Mouse (Mus musculus): ENCODE results near the gene Prr23a1. TPM values are rescaled to one million over a fixed set of nuclear protein-coding genes. Genes with fewer than 3 reads are reported as not detected.

Gene Prr23a1
- not detected for polyA plus RNA-seq (2015; fragmentation: Illumina TruSeq; extraction: RNeasy Lipid Tissue Mini Kit (QIAGEN cat#74804); ENCODE audit: insufficient read depth, low replicate concordance)

DNA sequence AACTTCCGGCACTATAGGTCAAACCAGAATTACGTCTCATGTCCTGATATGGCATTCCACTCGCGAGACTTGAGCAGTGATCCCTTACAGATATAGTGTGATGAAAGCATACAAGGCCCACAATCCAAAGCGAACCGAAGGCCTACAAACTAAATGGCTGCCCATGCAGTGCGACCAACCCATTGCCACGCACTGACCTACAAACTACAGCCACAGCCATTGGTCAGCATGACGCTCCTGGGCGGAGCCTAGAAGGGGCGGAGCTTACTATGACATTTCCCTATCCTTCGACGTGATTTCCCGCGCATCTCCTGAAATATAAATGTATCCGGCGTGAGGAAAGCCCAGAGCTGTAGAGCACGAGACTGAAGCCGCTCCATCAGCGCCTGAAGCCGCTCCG, at the start of gene Prr23a1:
Gene Prr23a1, plus strand, starts transcription at position 387 of the 400 bp plus-strand sequence.

DNA sequence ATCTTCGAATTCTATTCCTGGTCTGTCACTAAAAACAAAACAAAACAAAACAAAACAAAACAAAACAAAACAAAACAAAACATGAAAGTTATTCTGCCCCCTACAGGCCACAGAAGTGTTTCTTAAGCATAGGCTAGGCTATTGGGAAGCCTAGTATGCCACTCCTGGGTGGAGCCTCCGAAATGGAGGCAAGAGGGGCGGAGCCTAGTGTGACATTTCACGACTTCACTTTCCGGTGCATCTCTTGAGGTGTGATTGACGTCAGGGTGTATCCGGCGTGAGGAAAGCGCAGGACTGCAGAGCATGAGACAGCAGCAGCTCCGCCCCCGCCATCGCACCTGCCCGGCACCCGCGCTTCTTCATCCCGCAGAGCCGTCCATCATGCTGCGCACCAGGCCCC, 13.9 kb downstream of the Prr23a1 start, which contains the start of gene Prr23a2:
Gene Prr23a2, plus strand, starts transcription at position 285 of the 400 bp plus-strand sequence.

DNA sequence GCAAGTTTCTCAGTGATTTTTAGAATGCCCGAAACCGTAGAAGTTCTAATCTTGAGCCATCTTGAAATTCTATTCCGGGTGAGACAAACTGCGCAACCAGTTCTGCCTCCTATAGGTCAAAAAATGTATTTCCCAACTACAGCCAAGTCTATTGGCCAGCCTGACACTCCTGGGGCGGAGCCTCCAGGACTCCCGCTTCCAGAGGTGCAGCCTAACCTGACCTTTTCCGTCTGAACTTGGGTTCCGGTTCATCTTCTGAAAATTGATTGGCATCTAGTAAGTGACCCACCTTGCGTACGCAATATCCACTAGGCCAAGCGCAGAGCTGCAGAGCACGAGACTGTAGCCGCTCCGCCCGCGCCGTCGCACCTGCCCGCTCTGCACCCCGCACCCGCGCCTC, 22.3 kb downstream of the Prr23a1 start, which contains the start of gene Prr23a3:
Gene Prr23a3, plus strand, starts transcription at position 197 of the 400 bp plus-strand sequence.

Other genes starting within 250 kb of the Prr23a1 start
- 24.7 TPM for gene Mrps22, start 240.8 kb upstream of the Prr23a1 start, polyA plus RNA-seq (2015; fragmentation: Illumina TruSeq; extraction: RNeasy Lipid Tissue Mini Kit (QIAGEN cat#74804); ENCODE audit: insufficient read depth, low replicate concordance)
- gene Prr23a2, start 14.0 kb downstream of the Prr23a1 start, polyA plus RNA-seq (2015; fragmentation: Illumina TruSeq; extraction: RNeasy Lipid Tissue Mini Kit (QIAGEN cat#74804); ENCODE audit: insufficient read depth, low replicate concordance), result not detected
- gene Prr23a3, start 22.3 kb downstream of the Prr23a1 start, polyA plus RNA-seq (2015; fragmentation: Illumina TruSeq; extraction: RNeasy Lipid Tissue Mini Kit (QIAGEN cat#74804); ENCODE audit: insufficient read depth, low replicate concordance), result not detected
- not detected for gene 7420426K07Rik, start 60.6 kb downstream of the Prr23a1 start, polyA plus RNA-seq (2015; fragmentation: Illumina TruSeq; extraction: RNeasy Lipid Tissue Mini Kit (QIAGEN cat#74804); ENCODE audit: insufficient read depth, low replicate concordance)
- gene Foxl2, start 112.8 kb downstream of the Prr23a1 start, polyA plus RNA-seq (2015; fragmentation: Illumina TruSeq; extraction: RNeasy Lipid Tissue Mini Kit (QIAGEN cat#74804); ENCODE audit: insufficient read depth, low replicate concordance), result not detected
- gene Faim, start 143.9 kb downstream of the Prr23a1 start, polyA plus RNA-seq (2015; fragmentation: Illumina TruSeq; extraction: RNeasy Lipid Tissue Mini Kit (QIAGEN cat#74804); ENCODE audit: insufficient read depth, low replicate concordance), result 61.9 TPM
- gene Gm1123, start 193.2 kb downstream of the Prr23a1 start, polyA plus RNA-seq (2015; fragmentation: Illumina TruSeq; extraction: RNeasy Lipid Tissue Mini Kit (QIAGEN cat#74804); ENCODE audit: insufficient read depth, low replicate concordance), result 0.15 TPM

All from spleen, adult 10 weeks (tissue).